Mouse (Mus musculus): Measurements from ENCODE around the gene Gsx1.

Gsx1 gene

GRCm38 (mm10) chr5:147207852-147208251, 19.4 kb downstream of the Gsx1 start:
- DNase-seq (ENCODE audit: low spot score), result no peak

- no peak for DNase-seq (ENCODE audit: low spot score)
Measured at GRCm38 (mm10) chr5:147208471-147208870, 20.0 kb downstream of the Gsx1 start.

- DNase-seq (ENCODE audit: low spot score), result peak; percentile 86
Measured at GRCm38 (mm10) chr5:147227354-147228112, 39.0 kb downstream of the Gsx1 start.

GRCm38 (mm10) chr5:147235406-147236309, 47.2 kb downstream of the Gsx1 start:
- DNase-seq (ENCODE audit: low spot score), result no peak
